Mouse (Mus musculus): ENCODE results near the gene Unc93b1. TPM values are rescaled to one million over a fixed set of nuclear protein-coding genes. Genes with fewer than 3 reads are reported as not detected.
A peak's percentile ranks its signal among the peaks of the same experiment; 100 is the strongest.

The Unc93b1 gene
- total and polyA plus RNA-seq, 2 experiments: 41.1 to 102 TPM

DNA sequence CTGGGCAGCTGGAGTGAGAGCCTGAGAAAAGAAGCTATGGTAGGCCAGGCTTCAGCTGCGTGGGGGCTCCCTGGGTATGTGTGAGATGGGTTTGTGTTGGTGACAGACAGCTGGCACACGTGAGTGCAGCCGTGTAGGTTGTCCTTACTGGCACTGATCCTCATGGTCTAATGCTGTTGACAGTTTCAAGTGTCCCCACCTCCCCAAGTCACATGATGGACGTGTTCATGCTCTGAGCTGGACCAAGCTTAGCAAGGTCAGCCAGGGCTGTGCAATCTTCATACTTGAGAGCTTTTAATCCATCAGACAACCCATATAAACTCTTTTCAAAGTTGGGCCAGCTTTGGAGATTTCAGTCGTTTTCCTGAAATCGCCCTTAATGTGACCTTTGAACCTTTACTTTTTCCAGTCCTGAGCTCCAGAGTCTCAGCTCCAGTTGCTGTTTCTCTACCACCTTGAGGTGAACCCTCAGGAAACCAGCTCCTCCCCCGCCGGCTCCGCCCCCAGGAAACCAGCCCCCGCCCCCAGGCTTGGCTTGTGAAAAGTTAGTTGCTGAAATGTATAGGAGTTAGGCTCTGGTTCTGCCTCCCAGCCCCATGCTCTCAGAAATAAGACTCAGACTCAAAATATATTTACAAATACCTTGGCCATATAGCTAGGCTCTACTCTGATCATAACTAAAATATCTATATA, 11.0 kb downstream of the Unc93b1 start:
- Histone ChIP-seq H3K36me3 (ENCODE audit: control insufficient read depth, insufficient read depth, low read length) (peaks cover 3% of the 10 kb centered on the region; the same call in 1 of the 2 replicates), H3K4me1 (ENCODE audit: control insufficient read depth, insufficient read depth, low read length) (peaks cover 12% of the 10 kb centered on the region), H3K27ac (replicated peaks; ENCODE audit: insufficient read depth, low read depth, low read length) (peak overlapping the region; percentile 50), H3K27me3 (ENCODE audit: control insufficient read depth, insufficient read depth, low read length) (no peaks in the 10 kb centered on the region), H3K4me3 (ENCODE audit: insufficient read depth, low read depth, low read length) (no peak overlapping the region), H3K79me2 (ENCODE audit: control insufficient read depth, insufficient read depth, low read length) (no peaks in the 10 kb centered on the region), H3K9ac (ENCODE audit: low read depth, low read length) (no peak overlapping the region)
- TF ChIP-seq POLR2A (IDR thresholded peaks at IDR 0.05; ENCODE audit: extremely low read depth, insufficient read depth, low read length) (no peak), CTCF (IDR thresholded peaks at IDR 0.05; ENCODE audit: low read depth, low read length) (no peak)
- DNase-seq (ENCODE audit: extremely low read depth, low read depth, low spot score): peak; percentile 76
- 18% methylated on average over 10 of the region's 10 CpGs for WGBS

DNA sequence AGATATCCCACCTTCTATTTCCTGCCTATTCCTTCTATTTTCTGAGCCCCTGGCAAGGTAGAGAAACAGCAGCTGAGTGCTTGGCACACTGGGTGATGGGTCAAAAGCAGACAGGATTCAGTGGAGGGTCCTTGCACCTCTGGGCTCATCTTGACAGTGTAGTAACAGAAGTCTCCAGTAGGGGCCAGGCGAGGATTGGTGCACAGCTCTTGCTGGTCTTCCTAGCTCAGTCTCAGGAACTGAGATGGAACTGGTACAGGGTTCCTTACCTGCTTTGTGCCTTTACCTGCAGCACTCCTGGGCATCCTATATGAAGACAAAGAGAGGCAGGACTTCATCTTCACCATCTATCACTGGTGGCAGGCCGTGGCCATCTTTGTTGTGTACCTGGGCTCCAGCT, 11.7 kb downstream of the Unc93b1 start:
- H3K27ac ChIP-seq (replicated peaks; ENCODE audit: insufficient read depth, low read depth, low read length): 0 out of 2 replicates have a peak overlapping the region, but pooled peaks have one; percentile 10
- 61% methylated on average over 2 of the region's 2 CpGs for WGBS
- H3K79me2 ChIP-seq (ENCODE audit: control insufficient read depth, insufficient read depth, low read length): no peaks in the 10 kb centered on the region
- no peak for TF ChIP-seq POLR2A (IDR thresholded peaks at IDR 0.05; ENCODE audit: extremely low read depth, insufficient read depth, low read length)
- TF ChIP-seq CTCF (IDR thresholded peaks at IDR 0.05; ENCODE audit: low read depth, low read length): peak; percentile 82
- H3K4me3 ChIP-seq (ENCODE audit: insufficient read depth, low read depth, low read length): no peak overlapping the region
- peaks cover 3% of the 10 kb centered on the region; the same call in 1 of the 2 replicates for H3K36me3 ChIP-seq (ENCODE audit: control insufficient read depth, insufficient read depth, low read length)
- no peaks in the 10 kb centered on the region for H3K27me3 ChIP-seq (ENCODE audit: control insufficient read depth, insufficient read depth, low read length)
- DNase-seq (ENCODE audit: extremely low read depth, low read depth, low spot score): peak; percentile 46
- H3K4me1 ChIP-seq (ENCODE audit: control insufficient read depth, insufficient read depth, low read length): peaks cover 12% of the 10 kb centered on the region
- H3K9ac ChIP-seq (ENCODE audit: low read depth, low read length): no peak overlapping the region

DNA sequence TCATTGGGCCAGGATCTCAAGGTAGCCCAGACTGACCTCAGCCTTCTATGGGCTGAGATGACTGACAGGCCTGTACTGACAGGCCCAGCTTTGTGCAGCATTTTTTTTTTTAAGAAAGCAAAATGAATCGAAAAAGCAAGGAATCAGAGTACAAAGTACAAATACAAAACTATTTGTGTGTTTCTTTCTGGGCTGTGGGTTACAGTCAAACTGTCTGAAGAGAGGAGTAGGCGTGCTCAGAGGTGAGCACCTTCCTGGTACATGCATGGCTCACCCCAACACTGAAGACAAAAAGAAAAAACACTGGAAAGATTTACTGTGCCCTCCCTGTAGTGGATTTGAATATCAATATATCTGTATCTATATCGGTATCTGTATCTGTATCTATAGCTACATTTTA, 12.8 kb downstream of the Unc93b1 start:
- no peaks in the 10 kb centered on the region for H3K79me2 ChIP-seq (ENCODE audit: control insufficient read depth, insufficient read depth, low read length)
- TF ChIP-seq POLR2A (IDR thresholded peaks at IDR 0.05; ENCODE audit: extremely low read depth, insufficient read depth, low read length): no peak
- no peak for TF ChIP-seq CTCF (IDR thresholded peaks at IDR 0.05; ENCODE audit: low read depth, low read length)
- H3K36me3 ChIP-seq (ENCODE audit: control insufficient read depth, insufficient read depth, low read length): peaks cover 3% of the 10 kb centered on the region; the same call in 1 of the 2 replicates
- H3K9ac ChIP-seq (ENCODE audit: low read depth, low read length): no peak overlapping the region
- 81% methylated on average over 3 of the region's 3 CpGs for WGBS
- no peak overlapping the region for H3K4me3 ChIP-seq (ENCODE audit: insufficient read depth, low read depth, low read length)
- H3K27me3 ChIP-seq (ENCODE audit: control insufficient read depth, insufficient read depth, low read length): no peaks in the 10 kb centered on the region
- H3K4me1 ChIP-seq (ENCODE audit: control insufficient read depth, insufficient read depth, low read length): peaks cover 12% of the 10 kb centered on the region
- no peak for DNase-seq (ENCODE audit: extremely low read depth, low read depth, low spot score)
- H3K27ac ChIP-seq (replicated peaks; ENCODE audit: insufficient read depth, low read depth, low read length): no peak overlapping the region

DNA sequence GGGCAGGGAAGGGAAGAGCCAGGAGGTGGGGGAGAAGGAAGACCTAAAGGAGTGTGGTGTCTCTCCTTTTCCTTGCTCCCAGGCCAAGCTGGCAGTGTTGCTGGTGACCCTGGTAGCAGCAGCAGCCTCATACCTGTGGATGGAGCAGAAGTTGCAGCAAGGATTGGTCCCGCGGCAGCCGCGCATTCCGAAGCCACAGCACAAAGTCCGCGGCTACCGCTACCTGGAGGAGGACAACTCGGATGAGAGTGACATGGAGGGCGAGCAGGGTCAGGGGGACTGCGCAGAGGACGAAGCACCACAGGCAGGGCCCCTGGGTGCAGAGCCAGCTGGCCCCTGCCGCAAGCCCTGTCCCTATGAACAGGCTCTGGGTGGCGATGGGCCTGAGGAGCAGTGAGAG, 13.6 kb downstream of the Unc93b1 start:
- H3K27me3 ChIP-seq (ENCODE audit: control insufficient read depth, insufficient read depth, low read length): no peaks in the 10 kb centered on the region

DNA sequence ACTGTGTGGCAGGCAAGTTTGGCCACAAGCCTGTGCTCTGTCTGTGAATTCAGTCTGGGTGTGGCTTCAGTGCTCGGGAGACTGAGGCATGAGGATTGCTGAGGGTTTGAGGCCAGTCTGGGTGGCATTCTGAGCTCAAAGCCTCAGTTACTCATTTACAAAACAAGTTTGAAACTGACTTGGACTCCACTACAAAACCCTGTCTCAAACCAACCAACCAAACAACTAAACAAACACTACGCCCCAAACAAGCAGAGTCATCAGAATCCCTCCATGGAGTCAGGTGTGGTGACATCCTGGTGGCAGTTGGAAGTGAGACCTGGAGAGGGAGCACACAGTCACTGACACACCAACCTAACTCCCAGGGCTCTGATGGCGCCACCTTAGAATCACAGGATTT, 15.3 kb downstream of the Unc93b1 start:
- peaks cover 12% of the 10 kb centered on the region for H3K4me1 ChIP-seq (ENCODE audit: control insufficient read depth, insufficient read depth, low read length)
- no peak for TF ChIP-seq POLR2A (IDR thresholded peaks at IDR 0.05; ENCODE audit: extremely low read depth, insufficient read depth, low read length)
- 0 out of 2 replicates have a peak, but pooled peaks have one; percentile 2 for TF ChIP-seq CTCF (IDR thresholded peaks at IDR 0.05; ENCODE audit: low read depth, low read length)
- H3K79me2 ChIP-seq (ENCODE audit: control insufficient read depth, insufficient read depth, low read length): no peaks in the 10 kb centered on the region
- WGBS: 50% methylated on average over 3 of the region's 3 CpGs
- H3K36me3 ChIP-seq (ENCODE audit: control insufficient read depth, insufficient read depth, low read length): peaks cover 1% of the 10 kb centered on the region; the same call in 1 of the 2 replicates
- no peaks in the 10 kb centered on the region for H3K27me3 ChIP-seq (ENCODE audit: control insufficient read depth, insufficient read depth, low read length)
- H3K9ac ChIP-seq (ENCODE audit: low read depth, low read length): no peak overlapping the region
- peak; percentile 80 for DNase-seq (ENCODE audit: extremely low read depth, low read depth, low spot score)
- peak overlapping the region; percentile 1; the same call in 1 of the 2 replicates for H3K27ac ChIP-seq (replicated peaks; ENCODE audit: insufficient read depth, low read depth, low read length)
- no peak overlapping the region for H3K4me3 ChIP-seq (ENCODE audit: insufficient read depth, low read depth, low read length)

More for the DNA sequence above, 13.6 kb downstream of the Unc93b1 start:
- no peak overlapping the region for H3K27ac ChIP-seq (replicated peaks; ENCODE audit: insufficient read depth, low read depth, low read length)
- no peak for DNase-seq (ENCODE audit: extremely low read depth, low read depth, low spot score)
- no peaks in the 10 kb centered on the region for H3K79me2 ChIP-seq (ENCODE audit: control insufficient read depth, insufficient read depth, low read length)
- no peak overlapping the region for H3K4me3 ChIP-seq (ENCODE audit: insufficient read depth, low read depth, low read length)
- WGBS: 87% methylated on average over 14 of the region's 14 CpGs
- peaks cover 3% of the 10 kb centered on the region; the same call in 1 of the 2 replicates for H3K36me3 ChIP-seq (ENCODE audit: control insufficient read depth, insufficient read depth, low read length)
- no peak overlapping the region for H3K9ac ChIP-seq (ENCODE audit: low read depth, low read length)
- H3K4me1 ChIP-seq (ENCODE audit: control insufficient read depth, insufficient read depth, low read length): peaks cover 12% of the 10 kb centered on the region
- no peak for TF ChIP-seq CTCF (IDR thresholded peaks at IDR 0.05; ENCODE audit: low read depth, low read length)
- no peak for TF ChIP-seq POLR2A (IDR thresholded peaks at IDR 0.05; ENCODE audit: extremely low read depth, insufficient read depth, low read length)

DNA sequence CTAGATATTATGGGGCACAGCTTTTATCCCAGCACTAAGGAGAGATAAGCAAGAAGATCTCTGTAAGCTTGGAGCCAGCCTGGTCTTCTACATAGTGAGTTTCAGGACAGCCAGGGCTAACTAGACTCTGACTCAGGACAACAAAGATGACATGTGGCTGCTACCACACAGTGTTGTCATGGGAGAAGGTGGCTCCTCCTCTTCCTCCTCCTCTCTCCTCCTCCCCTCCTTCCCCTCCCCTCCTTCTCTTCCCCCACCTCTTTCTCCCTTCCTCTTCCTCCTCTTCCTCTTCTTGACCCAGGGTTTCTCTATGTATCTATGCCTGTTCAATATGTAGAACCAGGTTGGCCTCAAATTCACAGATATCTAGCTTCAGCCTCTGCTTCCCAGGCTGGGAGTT, 16.5 kb downstream of the Unc93b1 start:
- no peaks in the 10 kb centered on the region for H3K27me3 ChIP-seq (ENCODE audit: control insufficient read depth, insufficient read depth, low read length)
- no peak overlapping the region for H3K9ac ChIP-seq (ENCODE audit: low read depth, low read length)
- DNase-seq (ENCODE audit: extremely low read depth, low read depth, low spot score): no peak
- no peaks in the 10 kb centered on the region for H3K79me2 ChIP-seq (ENCODE audit: control insufficient read depth, insufficient read depth, low read length)
- no peak for TF ChIP-seq CTCF (IDR thresholded peaks at IDR 0.05; ENCODE audit: low read depth, low read length)
- no peak for TF ChIP-seq POLR2A (IDR thresholded peaks at IDR 0.05; ENCODE audit: extremely low read depth, insufficient read depth, low read length)
- H3K4me3 ChIP-seq (ENCODE audit: insufficient read depth, low read depth, low read length): no peak overlapping the region
- H3K4me1 ChIP-seq (ENCODE audit: control insufficient read depth, insufficient read depth, low read length): peaks cover 8% of the 10 kb centered on the region
- H3K27ac ChIP-seq (replicated peaks; ENCODE audit: insufficient read depth, low read depth, low read length): no peak overlapping the region
- peaks cover 1% of the 10 kb centered on the region; the same call in 1 of the 2 replicates for H3K36me3 ChIP-seq (ENCODE audit: control insufficient read depth, insufficient read depth, low read length)

Measured in liver, adult 2 months (tissue).